Mouse (Mus musculus) intestine, embryonic 16.5 days (tissue): Measurements from ENCODE around the gene 1700001K19Rik. TPM values are rescaled to one million over a fixed set of nuclear protein-coding genes. Genes with fewer than 3 reads are reported as not detected.
"Not testable (repeated sequence)": the region's sequence is repeated elsewhere in the genome, so short reads cannot be mapped to it uniquely, and the experiment has no call there.

Source experiments
- ATAC-seq: fragments of 200-750 bp; cut with Nextera tagmentation; 2 replicates; pipeline ENCODE4 v1.8.0; 2017; ENCODE audit warnings: moderate TSS enrichment, moderate library complexity
- H3K27ac ChIP-seq: fragments of 300-500 bp; sonication (generic); 2 replicates; pipeline ENCODE4 v1.5.1; 2014; ENCODE audit warnings: mild to moderate bottlenecking, low read length
- H3K27me3 ChIP-seq: fragments of 300-500 bp; sonication (generic); replicated peaks from 2 replicates; pipeline ENCODE4 v1.6.1; 2014; ENCODE audit warnings: low read length, control low read depth, mixed read lengths; ENCODE audit not compliant: control insufficient read depth, insufficient read depth
- H3K36me3 ChIP-seq: fragments of 300-500 bp; sonication (generic); 2 replicates; pipeline ENCODE4 v1.6.1; 2014; ENCODE audit warnings: low read length, control low read depth; ENCODE audit not compliant: control insufficient read depth, insufficient read depth
- H3K4me1 ChIP-seq: fragments of 300-500 bp; sonication (generic); 2 replicates; pipeline ENCODE4 v1.6.1; 2014; ENCODE audit warnings: low read length, control low read depth, mixed read lengths; ENCODE audit not compliant: control insufficient read depth, insufficient read depth
- H3K4me2 ChIP-seq: fragments of 300-500 bp; sonication (generic); 2 replicates; pipeline ENCODE4 v1.6.1; 2014; ENCODE audit warnings: low read depth, low read length, control low read depth
- H3K4me3 ChIP-seq: fragments of 300-500 bp; sonication (generic); 2 replicates; pipeline ENCODE4 v1.5.1; 2014; ENCODE audit warnings: mild to moderate bottlenecking, low read length
- H3K9ac ChIP-seq: fragments of 300-500 bp; sonication (generic); 2 replicates; pipeline ENCODE4 v1.6.1; 2014; ENCODE audit warnings: low read depth, low read length
- H3K9me3 ChIP-seq: fragments of 300-500 bp; sonication (generic); 2 replicates; pipeline ENCODE4 v1.6.1; 2016; ENCODE audit warnings: low read length, control low read depth; ENCODE audit not compliant: control insufficient read depth
- WGBS: fragments of 180-500 bp; shearing (Covaris S2); extraction: QIAGEN DNeasy Blood & Tissue Kit; methylation state at CpG from one replicate; pipeline ENCODE4 v1.1.7; 2014; 5-methylcytosine and 5-hydroxymethylcytosine counted together
- polyA plus RNA-seq: library from polyadenylated mRNA; unstranded; fragments of >200 nt; fragmentation: Nextera tagmentation; extraction: Ambion mirVana; gene quantifications from 2 replicates; pipeline ENCODE4 v1.2.1, GENCODE M21; 2015

Gene 1700001K19Rik
- polyA plus RNA-seq, 1 experiment from 2014 or later, result not detected

GRCm38 (mm10) chr12:110698080-110698479, 15.7 kb upstream of the 1700001K19Rik start:
- no peak overlapping the region for H3K4me3 ChIP-seq
- H3K27me3 ChIP-seq, result no peaks in the 10 kb centered on the region
- H3K4me1 ChIP-seq, result peaks cover 17% of the 10 kb centered on the region
- no peak overlapping the region for H3K27ac ChIP-seq
- H3K36me3 ChIP-seq, result no peaks in the 10 kb centered on the region
- no peak for ATAC-seq
- no peak overlapping the region for H3K9ac ChIP-seq
- 84% methylated on average over 1 of the region's 1 CpGs for WGBS
- no peaks in the 10 kb centered on the region for H3K9me3 ChIP-seq
- H3K4me2 ChIP-seq, result no peak overlapping the region

- no peak overlapping the region for H3K9ac ChIP-seq
- WGBS, result 70% methylated on average over 5 of the region's 5 CpGs
These were observed 15.0 kb upstream of the 1700001K19Rik start for GRCm38 (mm10) chr12:110697457-110697856.

DNA sequence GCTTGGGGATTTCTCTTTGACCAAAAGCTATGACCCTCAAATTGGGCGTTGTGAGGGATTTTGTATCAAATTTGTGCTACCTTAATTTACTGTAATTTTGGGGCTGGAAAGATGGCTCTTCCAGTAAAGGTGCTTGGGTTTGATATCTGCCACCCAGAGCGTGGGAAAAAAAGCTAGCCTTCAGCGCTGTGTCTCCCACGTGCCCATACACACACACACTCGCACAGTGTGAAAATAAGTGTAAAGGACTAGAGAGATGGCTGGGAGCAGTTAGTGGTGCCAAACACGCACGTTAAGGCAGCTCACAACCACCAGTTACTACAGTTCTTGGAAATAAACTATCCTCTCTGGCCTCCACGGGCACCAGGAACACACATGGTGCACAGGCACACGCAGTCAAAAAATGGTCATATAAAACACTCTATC, 14.6 kb upstream of the 1700001K19Rik start:
- H3K9ac ChIP-seq, result peak overlapping the region; percentile 93
- no peak for ATAC-seq
- peak overlapping the region; percentile 80 for H3K4me2 ChIP-seq
- H3K27ac ChIP-seq, result peak overlapping the region; percentile 82; the same call in 1 of the 2 replicates
- peak overlapping the region; percentile 99 for H3K4me3 ChIP-seq
- no peaks in the 10 kb centered on the region for H3K27me3 ChIP-seq
- H3K36me3 ChIP-seq, result peaks cover under 1% of the 10 kb centered on the region; the same call in 1 of the 2 replicates
- no peaks in the 10 kb centered on the region for H3K9me3 ChIP-seq
- WGBS, result 39% methylated on average over 9 of the region's 9 CpGs
- peaks cover 17% of the 10 kb centered on the region for H3K4me1 ChIP-seq

More at GRCm38 (mm10) chr12:110697457-110697856, 15.0 kb upstream of the 1700001K19Rik start:
- peaks cover 17% of the 10 kb centered on the region for H3K4me1 ChIP-seq
- no peaks in the 10 kb centered on the region for H3K36me3 ChIP-seq
- H3K27ac ChIP-seq, result no peak overlapping the region
- H3K4me3 ChIP-seq, result no peak overlapping the region
- no peak for ATAC-seq
- no peaks in the 10 kb centered on the region for H3K27me3 ChIP-seq
- H3K4me2 ChIP-seq, result no peak overlapping the region
- no peaks in the 10 kb centered on the region for H3K9me3 ChIP-seq

DNA sequence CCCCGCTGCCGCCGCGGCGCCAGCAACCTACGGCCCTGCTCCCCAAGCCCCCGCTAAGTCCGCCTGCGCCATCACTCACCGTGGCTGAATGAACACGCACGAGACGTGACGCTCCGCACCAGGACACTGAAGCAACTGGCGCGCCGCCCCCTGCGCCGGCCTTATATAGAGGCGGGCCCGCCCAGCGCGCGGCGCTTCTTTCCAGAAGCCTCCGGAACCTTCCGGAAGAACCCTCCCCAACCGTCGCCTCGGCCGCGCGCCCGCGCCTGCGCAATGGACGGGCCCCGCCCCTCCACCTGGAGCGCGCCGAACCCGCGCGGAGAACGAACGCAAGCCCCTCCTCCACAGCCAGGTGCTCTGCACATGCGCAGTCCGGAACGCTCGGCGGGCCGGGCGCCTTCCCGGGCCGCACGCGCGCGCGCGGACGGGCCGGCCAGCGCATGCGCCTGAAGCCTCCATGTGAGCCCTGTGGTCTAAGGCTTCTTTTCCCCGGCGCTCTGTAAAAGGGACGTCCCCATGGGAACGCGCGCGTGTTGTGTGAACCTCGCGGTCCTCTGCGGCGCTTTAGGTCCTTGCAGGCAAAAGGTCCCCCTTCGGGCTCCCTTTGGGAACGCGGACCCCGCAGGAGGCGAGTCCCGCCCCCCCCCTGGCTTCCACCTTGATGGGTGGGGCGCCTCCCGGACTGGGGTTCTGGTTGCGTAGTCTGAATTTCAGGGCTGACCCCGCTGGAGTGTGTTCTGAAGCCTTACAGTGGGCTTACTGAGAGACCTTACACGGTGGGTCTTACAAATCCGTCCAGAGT, 14.0 kb upstream of the 1700001K19Rik start:
- peak overlapping the region; percentile 94 for H3K27ac ChIP-seq
- WGBS, result under 1% methylated on average over 89 of the region's 89 CpGs
- peaks cover 13% of the 10 kb centered on the region for H3K4me1 ChIP-seq
- peaks cover 6% of the 10 kb centered on the region; the same call in 1 of the 2 replicates for H3K36me3 ChIP-seq
- H3K27me3 ChIP-seq, result no peaks in the 10 kb centered on the region
- H3K4me2 ChIP-seq, result peak overlapping the region; percentile 80
- H3K9ac ChIP-seq, result peak overlapping the region; percentile 100
- peak overlapping the region; percentile 99 for H3K4me3 ChIP-seq
- no peaks in the 10 kb centered on the region for H3K9me3 ChIP-seq
- ATAC-seq, result peak; percentile 95

- H3K4me2 ChIP-seq, result peak overlapping the region; percentile 62
- WGBS, result under 1% methylated on average over 52 of the region's 55 CpGs
These were observed 13.3 kb upstream of the 1700001K19Rik start for GRCm38 (mm10) chr12:110695676-110696171.

GRCm38 (mm10) chr12:110693378-110693777, 11.0 kb upstream of the 1700001K19Rik start:
- not testable (repeated sequence) for H3K9ac ChIP-seq, H3K4me2 ChIP-seq, H3K4me3 ChIP-seq, H3K4me1 ChIP-seq, H3K36me3 ChIP-seq, ATAC-seq, H3K9me3 ChIP-seq, H3K27ac ChIP-seq, H3K27me3 ChIP-seq
- WGBS, result 73% methylated on average over 5 of the region's 5 CpGs

More at GRCm38 (mm10) chr12:110695676-110696171, 13.3 kb upstream of the 1700001K19Rik start:
- peak overlapping the region; percentile 99 for H3K4me3 ChIP-seq
- no peaks in the 10 kb centered on the region for H3K9me3 ChIP-seq
- H3K4me1 ChIP-seq, result peaks cover 11% of the 10 kb centered on the region
- H3K9ac ChIP-seq, result peak overlapping the region; percentile 100
- peak; percentile 64 for ATAC-seq
- no peaks in the 10 kb centered on the region for H3K27me3 ChIP-seq
- peaks cover 6% of the 10 kb centered on the region; the same call in 1 of the 2 replicates for H3K36me3 ChIP-seq
- peak overlapping the region; percentile 94 for H3K27ac ChIP-seq

DNA sequence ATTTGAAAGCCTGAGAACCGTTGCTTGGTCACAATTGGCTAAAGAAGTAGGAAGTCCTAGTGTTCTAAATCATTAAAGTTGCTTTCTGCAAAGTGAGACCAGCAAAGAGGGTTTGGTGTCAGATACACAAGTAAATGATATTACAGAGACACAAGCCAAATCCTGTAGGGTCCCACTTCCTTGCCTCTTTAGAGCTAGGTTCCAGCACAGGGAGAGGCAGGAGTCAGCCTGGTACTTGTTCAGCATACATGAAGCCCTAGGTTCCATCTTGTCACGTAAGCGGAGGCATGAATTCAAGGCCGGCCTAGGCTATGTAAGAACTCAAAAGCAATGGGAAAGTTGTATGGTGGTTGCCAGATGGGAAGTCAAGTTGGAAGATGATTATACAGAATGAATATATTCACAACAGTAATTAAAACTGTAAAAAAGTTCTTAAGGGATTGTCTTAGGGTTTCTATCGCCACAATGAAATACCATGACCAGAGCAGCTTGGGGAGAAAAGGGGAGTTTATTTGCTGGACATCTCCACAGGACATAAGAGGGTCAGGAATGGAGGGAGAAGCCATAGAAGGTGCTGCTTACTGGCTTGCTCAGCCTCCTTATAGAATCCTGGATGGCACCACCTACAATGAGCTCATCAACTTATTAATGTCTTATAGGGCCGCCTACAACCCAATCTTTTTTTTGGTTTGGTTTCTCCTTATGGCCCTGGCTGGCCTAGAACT, 7.7 kb upstream of the 1700001K19Rik start:
- peaks cover 9% of the 10 kb centered on the region; the same call in 1 of the 2 replicates for H3K36me3 ChIP-seq
- no peaks in the 10 kb centered on the region for H3K9me3 ChIP-seq
- no peaks in the 10 kb centered on the region for H3K27me3 ChIP-seq
- 87% methylated on average over 6 of the region's 6 CpGs for WGBS
- H3K9ac ChIP-seq, result no peak overlapping the region
- no peak for ATAC-seq
- H3K27ac ChIP-seq, result no peak overlapping the region
- H3K4me2 ChIP-seq, result no peak overlapping the region
- no peak overlapping the region for H3K4me3 ChIP-seq
- H3K4me1 ChIP-seq, result peaks cover 15% of the 10 kb centered on the region

- not testable (repeated sequence) for H3K27ac ChIP-seq, H3K4me1 ChIP-seq, H3K9ac ChIP-seq, H3K9me3 ChIP-seq, H3K4me3 ChIP-seq, H3K27me3 ChIP-seq, ATAC-seq, H3K4me2 ChIP-seq, H3K36me3 ChIP-seq
- 94% methylated on average over 3 of the region's 3 CpGs for WGBS
These were observed 6.5 kb upstream of the 1700001K19Rik start for GRCm38 (mm10) chr12:110688921-110689320.
